Mouse (Mus musculus) cerebellum, adult 11 months (tissue): ENCODE measurements around the gene Pym1.
A peak's percentile ranks its signal among the peaks of the same experiment; 100 is the strongest.

Experiments used
- DNase-seq: peaks from one replicate; pipeline ENCODE4 v3.0.0; 2022

The Pym1 gene

GRCm38 (mm10) chr10:128745946-128746613, 1.6 kb upstream of the Pym1 start:
- DNase-seq: no peak

- DNase-seq: no peak
These were observed 580 bp upstream of the Pym1 start for GRCm38 (mm10) chr10:128746972-128747645.

- peak; percentile 79 for DNase-seq
These were observed 669 bp downstream of the Pym1 start for GRCm38 (mm10) chr10:128748252-128748864.

DNA sequence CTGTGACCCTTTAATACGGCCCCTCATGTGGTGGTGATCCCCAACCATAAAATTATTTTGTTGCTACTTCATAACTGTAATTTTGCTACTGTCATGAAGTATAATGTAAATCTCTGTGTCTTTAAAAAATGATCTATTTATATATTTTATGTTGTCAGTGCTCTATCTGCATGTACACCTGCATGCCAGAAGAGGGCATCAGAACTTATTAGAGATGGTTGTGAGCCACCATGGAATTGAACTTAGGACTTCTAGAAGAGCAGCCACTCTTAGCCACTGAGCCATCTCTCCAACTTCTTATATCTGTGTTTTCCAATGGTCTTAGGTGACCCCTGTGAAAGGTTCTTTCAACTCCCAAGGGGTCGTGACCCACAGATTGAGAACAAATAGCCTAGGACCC, 25.2 kb downstream of the Pym1 start:
- DNase-seq: no peak

GRCm38 (mm10) chr10:128773685-128774084, 26.0 kb downstream of the Pym1 start:
- no peak for DNase-seq

DNA sequence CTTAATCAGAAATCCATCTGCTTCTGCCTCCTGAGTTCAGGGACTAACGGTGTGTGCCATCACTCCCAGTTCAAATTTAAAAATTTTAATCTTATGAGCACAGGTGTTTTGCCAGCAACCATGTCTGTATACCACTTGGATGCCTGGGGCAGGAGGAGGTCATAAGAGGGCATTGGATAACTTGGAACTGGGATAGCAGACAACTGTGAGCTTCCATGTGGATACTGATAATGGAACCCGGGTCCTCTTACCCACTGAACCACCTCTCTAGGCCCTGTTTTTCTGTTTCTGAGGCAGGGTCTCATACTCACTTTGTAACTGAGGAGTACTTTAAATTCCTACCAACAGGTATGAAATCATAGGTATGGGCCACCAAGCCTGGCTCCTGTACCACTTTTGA, 30.8 kb downstream of the Pym1 start:
- DNase-seq: no peak

DNA sequence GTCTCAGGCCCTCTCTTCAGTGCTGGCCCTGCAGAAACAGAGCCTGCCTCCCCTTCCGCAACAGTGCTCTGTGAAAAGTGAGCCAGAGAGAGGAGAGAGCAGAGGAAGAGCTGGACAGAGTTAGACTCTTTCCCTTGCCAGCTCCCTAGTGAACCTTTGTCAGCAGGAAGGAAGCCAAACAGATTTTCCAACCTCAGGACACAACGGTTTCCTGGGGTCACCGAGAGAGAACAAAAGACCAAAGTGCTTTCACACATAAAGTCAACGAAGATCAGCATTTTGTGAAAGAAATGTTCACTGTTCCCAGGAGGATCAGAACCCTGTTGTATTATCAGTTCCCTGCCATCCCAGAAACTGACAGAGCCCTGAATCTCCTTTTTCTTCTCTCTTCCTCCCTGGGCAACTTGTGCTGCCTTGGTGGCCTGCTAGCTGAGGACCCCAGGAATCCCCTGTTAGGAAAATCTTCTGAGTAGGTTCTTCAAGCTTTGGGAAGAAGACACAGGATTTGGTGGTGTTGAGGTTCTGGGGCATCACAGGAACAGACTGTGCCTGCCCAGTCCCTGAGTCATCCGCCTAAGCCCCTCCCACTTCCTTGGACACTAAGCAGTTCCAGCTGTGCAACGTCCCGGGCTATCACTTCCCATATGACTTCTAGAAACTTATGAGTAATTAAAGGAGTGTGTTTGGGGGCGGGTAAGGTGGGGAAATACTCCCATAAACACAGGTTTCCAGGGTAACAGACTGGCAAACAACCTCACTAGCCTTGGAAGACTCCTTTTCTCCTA, 31.5 kb downstream of the Pym1 start:
- DNase-seq: no peak

GRCm38 (mm10) chr10:128780200-128780599, 32.5 kb downstream of the Pym1 start:
- DNase-seq: no peak

DNA sequence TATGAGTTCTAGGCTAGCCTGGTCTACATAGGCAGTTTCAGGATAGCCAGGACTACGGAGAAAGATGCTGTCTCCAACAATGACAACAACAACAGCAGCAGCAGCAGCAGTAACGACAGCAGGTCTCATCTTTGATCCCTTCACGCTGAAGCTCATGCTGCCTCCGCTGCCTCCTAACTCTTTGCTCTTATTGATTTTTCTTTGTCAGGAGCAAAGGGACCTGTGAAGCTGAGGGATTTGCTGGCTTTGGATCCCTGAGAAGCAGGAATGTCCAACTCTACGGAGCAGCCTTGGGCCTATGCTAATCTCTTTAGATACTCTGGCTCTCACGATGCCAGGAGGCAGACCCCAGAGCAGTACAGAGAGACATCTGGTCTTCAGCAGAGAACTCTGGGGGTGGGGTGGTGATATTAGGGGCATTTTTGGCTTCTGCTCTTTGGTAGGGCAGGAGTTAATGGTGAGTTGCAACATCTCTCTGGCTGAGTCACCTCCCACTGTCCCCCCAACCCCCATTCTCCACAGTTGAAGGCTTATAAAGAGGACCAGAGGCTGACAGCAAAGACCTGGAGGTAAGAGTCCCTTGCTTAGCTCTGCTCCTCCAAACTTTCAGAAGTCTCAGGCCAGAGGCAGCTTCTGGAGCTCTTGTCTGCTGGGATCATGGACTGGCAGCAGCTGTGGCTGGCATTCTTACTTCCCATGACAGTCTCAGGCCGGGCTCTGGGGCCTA, 42.9 kb downstream of the Pym1 start, which contains the start of gene Mmp19:
Gene Mmp19, plus strand, starts transcription at position 513 of the 727 bp plus-strand sequence.
- no peak for DNase-seq

- DNase-seq: no peak
These were observed 44.4 kb downstream of the Pym1 start for GRCm38 (mm10) chr10:128792041-128792440.

DNA sequence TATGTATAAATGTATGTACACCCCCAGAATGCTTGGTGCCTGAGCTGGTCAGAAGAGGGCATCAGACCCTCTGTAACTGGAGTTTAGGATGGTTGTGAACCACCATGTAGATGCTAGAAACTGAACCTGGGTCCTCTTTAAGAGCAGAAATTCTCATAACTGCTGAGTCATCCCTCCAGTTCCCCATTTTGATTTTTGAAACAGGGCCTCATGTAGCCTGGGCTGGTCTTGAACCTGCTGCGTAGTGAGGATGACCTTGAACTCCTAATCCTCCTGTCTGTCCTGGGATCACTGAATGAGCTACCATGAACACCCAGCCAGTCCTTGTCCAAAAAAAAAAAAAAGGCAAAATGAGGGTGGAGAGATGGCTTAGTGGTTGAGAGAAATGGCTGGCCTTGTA, 45.6 kb downstream of the Pym1 start:
- DNase-seq: no peak

DNA sequence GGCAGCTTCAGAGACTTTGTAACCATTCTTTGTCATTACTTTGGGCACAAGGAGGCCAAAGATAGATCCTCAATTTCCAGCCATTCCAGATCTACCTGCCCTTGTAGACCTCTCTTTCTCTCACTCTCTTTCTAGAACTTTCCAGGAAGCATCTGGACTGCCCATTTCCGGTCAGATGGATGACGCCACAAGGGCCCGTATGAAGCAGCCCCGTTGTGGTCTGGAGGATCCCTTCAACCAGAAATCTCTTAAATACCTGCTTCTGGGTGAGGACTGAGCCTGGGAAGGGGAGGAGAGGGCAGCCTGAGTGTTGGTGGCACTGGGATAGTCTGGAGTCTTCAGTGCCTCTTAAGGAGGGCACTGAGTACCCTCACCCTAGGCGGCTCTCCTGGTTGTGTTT, 46.7 kb downstream of the Pym1 start:
- DNase-seq: no peak

GRCm38 (mm10) chr10:128795581-128795980, 47.9 kb downstream of the Pym1 start:
- no peak for DNase-seq

DNA sequence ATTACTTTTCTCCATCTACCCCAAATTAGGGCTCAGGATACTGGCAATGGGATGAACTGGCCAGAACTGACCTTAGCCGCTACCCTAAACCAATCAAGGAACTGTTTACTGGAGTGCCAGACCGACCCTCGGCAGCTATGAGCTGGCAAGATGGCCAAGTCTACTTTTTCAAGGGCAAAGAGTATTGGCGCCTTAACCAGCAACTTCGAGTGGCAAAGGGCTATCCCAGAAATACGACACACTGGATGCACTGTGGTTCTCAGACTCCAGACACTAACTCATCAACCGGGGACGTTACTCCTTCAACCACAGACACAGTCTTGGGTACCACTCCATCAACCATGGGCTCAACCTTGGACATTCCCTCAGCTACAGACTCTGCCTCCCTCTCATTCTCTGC, 51.0 kb downstream of the Pym1 start:
- DNase-seq: no peak

GRCm38 (mm10) chr10:128801981-128802495, 54.3 kb downstream of the Pym1 start:
- DNase-seq: no peak

DNA sequence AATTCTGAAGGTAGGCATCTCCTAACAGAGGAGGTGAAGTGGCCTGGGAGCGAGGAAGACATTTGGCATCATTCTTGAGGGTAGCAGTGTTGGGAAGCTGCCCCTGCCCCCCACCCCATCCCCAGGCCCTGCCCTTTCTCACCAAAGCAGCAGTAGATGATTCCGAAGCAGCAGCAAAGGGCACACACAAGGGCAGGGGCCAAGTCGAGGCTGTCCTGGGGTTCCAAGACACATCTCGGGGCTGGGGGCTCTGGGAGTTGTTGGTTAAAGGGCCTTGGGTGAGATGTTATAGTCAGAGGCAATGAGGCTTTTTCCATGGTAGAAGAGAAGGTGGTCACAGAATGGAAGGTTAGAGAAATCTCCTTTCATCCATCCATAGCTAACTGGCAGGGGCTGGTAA, 55.3 kb downstream of the Pym1 start:
- no peak for DNase-seq

GRCm38 (mm10) chr10:128803361-128803760, 55.7 kb downstream of the Pym1 start:
- no peak for DNase-seq

DNA sequence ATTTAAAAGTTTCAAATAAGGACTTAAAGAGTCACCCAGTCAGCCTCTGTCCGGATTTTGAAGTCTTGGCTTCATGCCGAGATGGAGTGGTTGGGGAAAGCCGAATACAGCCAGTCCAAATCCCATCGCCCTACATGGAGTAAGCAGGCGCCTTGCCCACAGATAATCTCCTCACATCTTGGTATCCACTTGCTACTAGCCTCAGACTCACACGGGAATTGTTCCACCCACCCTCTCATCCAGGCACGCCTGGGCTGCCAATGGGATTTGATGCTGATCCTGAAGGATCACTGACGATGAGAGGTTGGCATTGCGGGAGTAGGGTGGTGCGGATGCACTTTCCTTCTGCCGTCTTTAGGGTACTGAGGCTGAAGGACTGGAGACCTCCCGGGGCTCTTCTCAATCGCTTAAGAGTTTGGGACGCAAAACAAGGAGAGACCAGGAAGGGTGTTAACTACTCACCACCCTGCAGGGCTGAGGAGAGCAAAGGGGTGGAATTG, 56.1 kb downstream of the Pym1 start, which contains the start of gene Dnajc14:
Gene Dnajc14, plus strand, starts transcription at position 292 of the 500 bp plus-strand sequence.
- peak; percentile 60 for DNase-seq

DNA sequence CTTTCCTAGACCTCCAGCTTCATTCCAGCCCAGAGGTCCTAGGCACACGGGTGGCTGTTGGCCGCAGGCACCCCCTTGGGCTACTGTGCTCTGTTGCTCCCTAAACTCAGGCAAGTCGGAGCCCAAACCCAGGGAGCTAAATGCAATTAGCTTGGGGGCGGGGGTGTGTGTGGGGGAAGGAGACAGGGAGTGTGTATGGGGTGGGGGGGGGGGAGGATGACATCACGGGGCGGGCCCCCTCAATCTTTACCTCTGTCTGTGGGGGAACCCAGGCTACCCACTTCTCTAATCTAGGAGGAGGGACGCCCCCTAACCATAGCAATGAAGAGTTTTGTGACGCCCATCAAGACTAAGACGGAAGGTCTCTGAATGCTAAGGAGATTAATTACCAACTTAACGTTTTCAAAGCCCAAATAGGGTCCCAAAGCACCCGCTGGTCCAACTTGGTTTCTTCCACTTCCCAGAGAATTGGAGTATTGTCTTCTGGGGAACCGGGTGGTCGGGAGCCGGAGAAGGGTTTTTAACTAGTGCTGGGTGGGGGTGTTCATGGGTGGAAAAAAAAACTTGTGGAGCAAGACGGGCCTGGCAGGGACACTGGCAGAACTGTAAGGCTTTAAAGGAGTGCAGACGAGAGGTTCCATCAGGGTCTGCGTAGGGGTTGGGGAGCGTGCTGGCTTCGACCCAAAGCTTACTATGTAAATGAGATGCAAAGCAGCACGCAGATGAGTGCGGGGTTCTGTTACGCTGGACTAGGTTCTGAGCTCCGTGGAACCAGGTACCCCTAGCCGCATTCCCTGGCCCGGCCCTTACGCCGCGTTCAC, 56.8 kb downstream of the Pym1 start, which contains the start of gene Tmem198b:
Gene Tmem198b, minus strand, starts transcription at position 100 of the 821 bp plus-strand sequence.
- peak; percentile 65 for DNase-seq

- peak; percentile 93 for DNase-seq
These were observed 57.7 kb downstream of the Pym1 start for GRCm38 (mm10) chr10:128805092-128806000.
